Mouse (Mus musculus) midbrain, embryonic 11.5 days (tissue): ENCODE measurements at regions not wholly inside any gene's neighbourhood (a gene's known extent, or its start where the extent isn't known, plus 50 kb on each side); places are given as distances from the start of the nearest gene placed in this dataset.

Source experiments
- ATAC-seq: fragments of 200-750 bp; cut with Nextera tagmentation; 2 replicates; pipeline ENCODE4 v1.8.0; 2017; ENCODE audit warnings: moderate TSS enrichment, moderate library complexity; ENCODE audit not compliant: low FRiP score
- DNase-seq: peaks from one replicate; pipeline ENCODE4 v3.0.0; 2015; ENCODE audit warnings: low spot score; ENCODE audit errors: missing footprints
- H3K27ac ChIP-seq: fragments of 300-500 bp; sonication (generic); 2 replicates; pipeline ENCODE4 v1.5.1; 2014; ENCODE audit warnings: low read depth, low read length
- H3K27me3 ChIP-seq: fragments of 300-500 bp; sonication (generic); 2 replicates; pipeline ENCODE4 v1.6.1; 2014; ENCODE audit warnings: mild to moderate bottlenecking, low read length, moderate library complexity, mixed read lengths; ENCODE audit not compliant: control insufficient read depth, insufficient read depth
- H3K36me3 ChIP-seq: fragments of 300-500 bp; sonication (generic); 2 replicates; pipeline ENCODE4 v1.6.1; 2014; ENCODE audit warnings: mild to moderate bottlenecking, low read length, moderate library complexity, mixed read lengths; ENCODE audit not compliant: control insufficient read depth, insufficient read depth
- H3K4me1 ChIP-seq: fragments of 300-500 bp; sonication (generic); 2 replicates; pipeline ENCODE4 v1.6.1; 2014; ENCODE audit warnings: low read length; ENCODE audit not compliant: control insufficient read depth, insufficient read depth
- H3K4me2 ChIP-seq: fragments of 300-500 bp; sonication (generic); 2 replicates; pipeline ENCODE4 v1.6.1; 2014; ENCODE audit warnings: mild to moderate bottlenecking, moderate library complexity
- H3K4me3 ChIP-seq: fragments of 300-500 bp; sonication (generic); 2 replicates; pipeline ENCODE4 v1.5.1; 2014; ENCODE audit warnings: low read depth, low read length
- H3K9ac ChIP-seq: fragments of 300-500 bp; sonication (generic); 2 replicates; pipeline ENCODE4 v1.6.1; 2014; ENCODE audit warnings: low read length
- H3K9me3 ChIP-seq: fragments of 300-500 bp; sonication (generic); 2 replicates; pipeline ENCODE4 v1.6.1; 2016; ENCODE audit warnings: low read length; ENCODE audit not compliant: control insufficient read depth
- WGBS: fragments of 180-500 bp; shearing (Covaris S2); extraction: QIAGEN DNeasy Blood & Tissue Kit; methylation state at CpG from one replicate; pipeline ENCODE4 v1.1.7; 2014; 5-methylcytosine and 5-hydroxymethylcytosine counted together

- H3K27ac ChIP-seq: no peak overlapping the region
- 86% methylated on average over 13 of the region's 13 CpGs for WGBS
- no peak overlapping the region for H3K4me3 ChIP-seq
- no peak overlapping the region for H3K9ac ChIP-seq
- no peak for DNase-seq
- ATAC-seq: no peak
- H3K27me3 ChIP-seq: no peaks in the 10 kb centered on the region; the same call in 1 of the 2 replicates
- H3K4me2 ChIP-seq: no peak overlapping the region
- H3K9me3 ChIP-seq: no peaks in the 10 kb centered on the region
- H3K36me3 ChIP-seq: no peaks in the 10 kb centered on the region
- peaks cover 6% of the 10 kb centered on the region for H3K4me1 ChIP-seq
Measured at GRCm38 (mm10) chr12:110203271-110204014, 75.4 kb upstream of the Dio3 start.

DNA sequence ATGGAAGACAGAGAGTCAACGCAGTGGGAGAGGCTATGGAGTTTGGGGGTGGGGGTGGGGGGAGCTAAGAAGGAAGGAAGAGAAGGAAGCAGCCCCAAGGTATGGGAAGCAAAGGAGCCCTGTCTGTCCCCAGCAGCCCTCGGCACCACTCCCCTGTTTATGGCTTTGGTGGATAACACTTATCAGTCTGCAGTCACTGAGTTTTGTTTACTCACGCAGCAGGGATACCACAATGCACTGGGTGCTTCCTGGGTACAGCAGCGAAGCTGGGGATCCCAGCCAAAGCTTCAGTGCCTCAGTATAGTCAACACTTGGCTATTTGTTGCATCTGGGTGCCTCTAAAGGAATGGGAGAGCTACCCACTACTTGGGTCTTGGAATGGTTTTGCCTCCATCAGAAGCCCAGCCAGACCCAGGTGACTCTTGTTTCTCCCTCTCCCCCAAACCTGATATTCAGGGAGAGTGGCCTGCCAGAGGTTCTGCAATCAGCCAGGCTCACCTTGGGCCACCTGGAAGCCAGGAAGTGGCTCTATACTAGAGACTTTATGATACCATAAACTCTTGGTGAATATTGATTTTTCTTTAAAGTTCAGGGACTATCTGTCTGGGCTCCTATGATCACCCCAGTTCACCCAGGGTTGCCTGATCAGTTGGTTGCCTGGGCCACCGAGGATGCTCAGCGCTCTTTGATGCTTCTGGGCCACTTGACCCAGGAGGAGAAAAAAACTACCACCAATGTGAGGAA lies 74.5 kb upstream of the Dio3 start:
- no peak overlapping the region for H3K4me2 ChIP-seq
- 80% methylated on average over 6 of the region's 6 CpGs for WGBS
- no peaks in the 10 kb centered on the region for H3K36me3 ChIP-seq
- ATAC-seq (no peak), DNase-seq (no peak)
- no peak overlapping the region for H3K27ac ChIP-seq
- H3K4me3 ChIP-seq: no peak overlapping the region
- no peak overlapping the region for H3K9ac ChIP-seq
- no peaks in the 10 kb centered on the region for H3K9me3 ChIP-seq
- peaks cover 6% of the 10 kb centered on the region for H3K4me1 ChIP-seq
- H3K27me3 ChIP-seq: no peaks in the 10 kb centered on the region; the same call in 1 of the 2 replicates

- no peak for DNase-seq
- Histone ChIP-seq H3K36me3 (no peaks in the 10 kb centered on the region), H3K27ac (no peak overlapping the region), H3K4me2 (no peak overlapping the region), H3K27me3 (no peaks in the 10 kb centered on the region; the same call in 1 of the 2 replicates), H3K4me3 (no peak overlapping the region), H3K4me1 (peaks cover 6% of the 10 kb centered on the region), H3K9me3 (no peaks in the 10 kb centered on the region), H3K9ac (no peak overlapping the region)
- WGBS: 69% methylated on average over 5 of the region's 5 CpGs
- ATAC-seq: no peak
Measured at GRCm38 (mm10) chr12:110206271-110206670, 72.6 kb upstream of the Dio3 start.

DNA sequence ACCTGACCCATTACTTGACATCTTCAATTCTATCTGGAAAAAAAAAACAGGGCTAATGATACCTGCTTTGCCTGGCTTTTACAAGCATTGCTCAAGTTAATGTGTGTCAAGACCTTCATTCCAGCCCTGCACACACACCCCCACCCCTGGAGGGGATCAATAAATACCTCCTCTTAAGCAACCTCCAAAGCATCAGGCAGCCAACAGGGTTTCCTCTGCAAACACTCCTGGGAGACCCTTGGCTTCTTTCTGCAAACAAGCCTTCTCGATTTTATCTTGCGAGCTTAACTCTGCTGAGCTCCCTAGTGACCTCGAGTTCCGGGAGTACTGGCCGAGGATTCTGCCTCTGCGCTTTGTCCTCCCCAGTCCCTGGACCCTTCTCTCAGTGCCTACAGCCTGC lies 72.1 kb upstream of the Dio3 start:
- Histone ChIP-seq H3K9ac (no peak overlapping the region), H3K4me1 (peaks cover 6% of the 10 kb centered on the region), H3K4me2 (no peak overlapping the region), H3K36me3 (no peaks in the 10 kb centered on the region), H3K27ac (no peak overlapping the region), H3K9me3 (no peaks in the 10 kb centered on the region), H3K27me3 (no peaks in the 10 kb centered on the region; the same call in 1 of the 2 replicates), H3K4me3 (no peak overlapping the region)
- DNase-seq (peak; percentile 83), ATAC-seq (no peak)
- WGBS: 15% methylated on average over 6 of the region's 6 CpGs

- Histone ChIP-seq H3K4me1 (peaks cover 6% of the 10 kb centered on the region), H3K36me3 (no peaks in the 10 kb centered on the region), H3K9ac (no peak overlapping the region), H3K4me3 (no peak overlapping the region), H3K27ac (no peak overlapping the region), H3K4me2 (no peak overlapping the region), H3K27me3 (no peaks in the 10 kb centered on the region; the same call in 1 of the 2 replicates), H3K9me3 (no peaks in the 10 kb centered on the region)
- DNase-seq (no peak), ATAC-seq (no peak)
- WGBS: 29% methylated on average over 9 of the region's 9 CpGs
Measured at GRCm38 (mm10) chr12:110207246-110207852, 71.5 kb upstream of the Dio3 start.

- Histone ChIP-seq H3K9ac (no peak overlapping the region), H3K27me3 (no peaks in the 10 kb centered on the region; the same call in 1 of the 2 replicates), H3K4me1 (no peaks in the 10 kb centered on the region; the same call in 1 of the 2 replicates), H3K27ac (no peak overlapping the region), H3K4me2 (no peak overlapping the region), H3K4me3 (no peak overlapping the region), H3K36me3 (no peaks in the 10 kb centered on the region), H3K9me3 (no peaks in the 10 kb centered on the region)
- WGBS: 78% methylated on average over 4 of the region's 4 CpGs
- ATAC-seq: no peak
- no peak for DNase-seq
Measured at GRCm38 (mm10) chr12:110212716-110213115, 66.2 kb upstream of the Dio3 start.

- Histone ChIP-seq H3K4me3 (no peak overlapping the region), H3K36me3 (no peaks in the 10 kb centered on the region), H3K9ac (no peak overlapping the region), H3K27ac (no peak overlapping the region), H3K4me2 (no peak overlapping the region), H3K27me3 (no peaks in the 10 kb centered on the region), H3K4me1 (no peaks in the 10 kb centered on the region; the same call in 1 of the 2 replicates), H3K9me3 (no peaks in the 10 kb centered on the region)
- DNase-seq (no peak), ATAC-seq (0 out of 2 replicates have a peak, but pooled peaks have one; percentile 30)
- WGBS: 59% methylated on average over 8 of the region's 8 CpGs
Measured at GRCm38 (mm10) chr12:110214833-110215232, 64.0 kb upstream of the Dio3 start.

DNA sequence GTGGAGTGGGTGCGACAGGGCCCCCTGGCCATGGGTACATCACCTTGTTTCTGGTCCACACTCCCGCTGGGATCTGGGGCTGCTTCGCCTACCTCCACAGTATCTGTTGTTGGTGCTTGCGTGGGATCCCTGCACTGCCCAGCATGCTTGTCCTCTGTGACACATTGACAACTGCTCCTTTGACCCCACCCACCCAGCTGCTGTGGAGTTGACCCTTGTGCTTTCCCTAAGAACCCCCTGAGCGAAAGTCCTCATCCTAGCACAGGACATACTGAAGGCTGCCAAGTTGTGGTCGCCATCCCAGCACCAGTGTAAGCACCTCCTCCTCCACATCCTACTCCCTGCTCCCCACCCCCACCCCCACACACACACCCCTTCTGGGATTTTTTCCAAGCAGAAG lies 63.6 kb upstream of the Dio3 start:
- WGBS: 73% methylated on average over 6 of the region's 6 CpGs

GRCm38 (mm10) chr12:110219750-110220149 lies 59.1 kb upstream of the Dio3 start:
- Histone ChIP-seq H3K27ac (no peak overlapping the region), H3K9ac (no peak overlapping the region), H3K4me3 (no peak overlapping the region), H3K36me3 (no peaks in the 10 kb centered on the region), H3K27me3 (no peaks in the 10 kb centered on the region), H3K4me2 (no peak overlapping the region), H3K9me3 (no peaks in the 10 kb centered on the region), H3K4me1 (no peaks in the 10 kb centered on the region)
- peak; percentile 53 for DNase-seq
- no peak for ATAC-seq
- WGBS: 88% methylated on average over 8 of the region's 8 CpGs

More for the DNA sequence above, 63.6 kb upstream of the Dio3 start:
- Histone ChIP-seq H3K4me2 (no peak overlapping the region), H3K9ac (no peak overlapping the region), H3K4me3 (no peak overlapping the region), H3K27me3 (no peaks in the 10 kb centered on the region), H3K4me1 (no peaks in the 10 kb centered on the region; the same call in 1 of the 2 replicates), H3K36me3 (no peaks in the 10 kb centered on the region), H3K27ac (no peak overlapping the region), H3K9me3 (no peaks in the 10 kb centered on the region)
- ATAC-seq: no peak
- no peak for DNase-seq
